Mouse (Mus musculus) hindbrain, embryonic 13.5 days (tissue): Measurements from ENCODE around the gene Pop7. TPM values are rescaled to one million over a fixed set of nuclear protein-coding genes. Genes with fewer than 3 reads are reported as not detected.

Experiments used
- ATAC-seq: fragments of 200-750 bp; cut with Nextera tagmentation; 2 replicates; pipeline ENCODE4 v1.8.0; 2017; ENCODE audit warnings: moderate TSS enrichment; ENCODE audit not compliant: low FRiP score
- H3K27ac ChIP-seq: fragments of 300-500 bp; sonication (generic); 2 replicates; pipeline ENCODE4 v1.5.1; 2015; ENCODE audit warnings: inconsistent platforms, mild to moderate bottlenecking, moderate library complexity
- H3K27me3 ChIP-seq: fragments of 300-500 bp; sonication (generic); 2 replicates; pipeline ENCODE4 v1.6.1; 2015; ENCODE audit warnings: mild to moderate bottlenecking, inconsistent platforms
- H3K36me3 ChIP-seq: fragments of 300-500 bp; sonication (generic); 2 replicates; pipeline ENCODE4 v1.6.1; 2015; ENCODE audit warnings: mild to moderate bottlenecking, inconsistent platforms
- H3K4me1 ChIP-seq: fragments of 300-500 bp; sonication (generic); replicated peaks from 2 replicates; pipeline ENCODE4 v1.6.1; 2015; ENCODE audit warnings: inconsistent platforms
- H3K4me2 ChIP-seq: fragments of 300-500 bp; sonication (generic); 2 replicates; pipeline ENCODE4 v1.6.1; 2015; ENCODE audit warnings: inconsistent platforms, mild to moderate bottlenecking, moderate library complexity
- H3K4me3 ChIP-seq: fragments of 300-500 bp; sonication (generic); 2 replicates; pipeline ENCODE4 v1.5.1; 2015; ENCODE audit warnings: mild to moderate bottlenecking, inconsistent platforms
- H3K9ac ChIP-seq: fragments of 300-500 bp; sonication (generic); 2 replicates; pipeline ENCODE4 v1.6.1; 2015; ENCODE audit warnings: mild to moderate bottlenecking, inconsistent platforms
- H3K9me3 ChIP-seq: fragments of 300-500 bp; sonication (generic); 2 replicates; pipeline ENCODE4 v1.6.1; 2016; ENCODE audit warnings: inconsistent platforms
- WGBS: fragments of 180-500 bp; shearing (Covaris S2); methylation state at CpG from one replicate; pipeline ENCODE4 v1.1.7; 2015; 5-methylcytosine and 5-hydroxymethylcytosine counted together
- microRNA-seq: library from miRNA; unstranded; fragments of <30 nt; microRNA quantifications from one replicate; pipeline ENCODE4, GENCODE M21; 2016
- polyA plus RNA-seq: library from polyadenylated mRNA; unstranded; fragments of >200 nt; fragmentation: Nextera tagmentation; extraction: Ambion mirVana; gene quantifications from 2 replicates; pipeline ENCODE4 v1.2.1, GENCODE M21; 2015

Pop7 gene
- polyA plus RNA-seq, 1 experiment from 2014 or later = 82.2 TPM

GRCm38 (mm10) chr5:137481138-137481537, 21.2 kb downstream of the Pop7 start:
- Histone ChIP-seq H3K9me3 (no peaks in the 10 kb centered on the region), H3K4me1 (peaks cover 13% of the 10 kb centered on the region), H3K27ac (no peak overlapping the region), H3K4me2 (no peak overlapping the region), H3K9ac (no peak overlapping the region), H3K4me3 (no peak overlapping the region), H3K27me3 (peaks cover 20% of the 10 kb centered on the region; the same call in 1 of the 2 replicates), H3K36me3 (no peaks in the 10 kb centered on the region)
- no peak for ATAC-seq

- Histone ChIP-seq H3K36me3 (no peaks in the 10 kb centered on the region), H3K4me1 (0 out of 2 replicates have a peak, but pooled peaks cover 3% of the 10 kb centered on the region), H3K27me3 (peaks cover 3% of the 10 kb centered on the region; the same call in 1 of the 2 replicates), H3K27ac (no peak within 1 kb of the TSS), H3K9me3 (no peaks in the 10 kb centered on the region), H3K4me3 (no peak within 1 kb of the TSS), H3K4me2 (no peak within 1 kb of the TSS), H3K9ac (no peak within 1 kb of the TSS)
- 84% methylated on average over 5 of the region's 5 CpGs for whole genome bisulfite sequencing
- ATAC-seq = no peak
These were observed 25.4 kb downstream of the Pop7 start, which contains the start of gene Zan for GRCm38 (mm10) chr5:137476964-137477363. Zan (minus strand) TSS chr5:137477064.

GRCm38 (mm10) chr5:137474351-137474750, 28.0 kb downstream of the Pop7 start:
- no peak for ATAC-seq
- Histone ChIP-seq H3K36me3 (no peaks in the 10 kb centered on the region), H3K27ac (no peak overlapping the region), H3K27me3 (no peaks in the 10 kb centered on the region), H3K9ac (no peak overlapping the region), H3K4me2 (no peak overlapping the region), H3K4me3 (no peak overlapping the region), H3K4me1 (no peaks in the 10 kb centered on the region), H3K9me3 (no peaks in the 10 kb centered on the region)
- WGBS = 18% methylated on average over 2 of the region's 2 CpGs

GRCm38 (mm10) chr5:137472252-137472904, 29.9 kb downstream of the Pop7 start:
- Histone ChIP-seq H3K9ac (no peak overlapping the region), H3K27me3 (no peaks in the 10 kb centered on the region), H3K4me1 (no peaks in the 10 kb centered on the region), H3K36me3 (no peaks in the 10 kb centered on the region), H3K4me3 (no peak overlapping the region), H3K4me2 (no peak overlapping the region), H3K9me3 (no peaks in the 10 kb centered on the region), H3K27ac (no peak overlapping the region)
- no peak for ATAC-seq
- WGBS = 70% methylated on average over 5 of the region's 5 CpGs

GRCm38 (mm10) chr5:137466946-137467345, 35.4 kb downstream of the Pop7 start:
- H3K36me3 ChIP-seq = no peaks in the 10 kb centered on the region
- no peak overlapping the region for H3K4me3 ChIP-seq
- ATAC-seq = no peak
- no peak overlapping the region for H3K4me2 ChIP-seq
- no peaks in the 10 kb centered on the region for H3K9me3 ChIP-seq
- 91% methylated on average over 6 of the region's 6 CpGs for WGBS
- H3K4me1 ChIP-seq = no peaks in the 10 kb centered on the region
- H3K27ac ChIP-seq = no peak overlapping the region
- no peak overlapping the region for H3K9ac ChIP-seq
- H3K27me3 ChIP-seq = no peaks in the 10 kb centered on the region

GRCm38 (mm10) chr5:137465049-137465448, 37.3 kb downstream of the Pop7 start:
- Histone ChIP-seq H3K36me3 (no peaks in the 10 kb centered on the region), H3K4me3 (no peak overlapping the region), H3K27me3 (no peaks in the 10 kb centered on the region), H3K9me3 (no peaks in the 10 kb centered on the region), H3K4me1 (no peaks in the 10 kb centered on the region), H3K4me2 (no peak overlapping the region), H3K9ac (no peak overlapping the region), H3K27ac (no peak overlapping the region)
- WGBS = 41% methylated on average over 3 of the region's 3 CpGs
- no peak for ATAC-seq

GRCm38 (mm10) chr5:137455866-137456591, 46.3 kb downstream of the Pop7 start:
- no peak overlapping the region for H3K9ac ChIP-seq
- no peak overlapping the region for H3K4me3 ChIP-seq
- H3K9me3 ChIP-seq = no peaks in the 10 kb centered on the region
- WGBS = 62% methylated on average over 7 of the region's 7 CpGs
- H3K27me3 ChIP-seq = no peaks in the 10 kb centered on the region
- H3K4me2 ChIP-seq = no peak overlapping the region
- no peaks in the 10 kb centered on the region for H3K36me3 ChIP-seq
- H3K4me1 ChIP-seq = no peaks in the 10 kb centered on the region
- no peak for ATAC-seq
- H3K27ac ChIP-seq = no peak overlapping the region

GRCm38 (mm10) chr5:137455206-137455605, 47.1 kb downstream of the Pop7 start:
- Histone ChIP-seq H3K9ac (no peak overlapping the region), H3K9me3 (no peaks in the 10 kb centered on the region), H3K27ac (no peak overlapping the region), H3K4me2 (no peak overlapping the region), H3K4me1 (no peaks in the 10 kb centered on the region), H3K4me3 (no peak overlapping the region), H3K36me3 (no peaks in the 10 kb centered on the region), H3K27me3 (no peaks in the 10 kb centered on the region)
- ATAC-seq = no peak
- WGBS = 90% methylated on average over 6 of the region's 6 CpGs

Small RNAs within 50 kb of the gene (microRNA-seq; reads per million reads assigned to microRNA genes)
- gene Mir6418 = 1.6 reads per million

Other genes with a start within 250 kb of the Pop7 start
- gene Ache, start 215.0 kb downstream of the Pop7 start, polyA plus RNA-seq = 22.2 and 23.8 TPM in 2 replicates
- gene Ufsp1, start 207.9 kb downstream of the Pop7 start, polyA plus RNA-seq = 12.9 and 14.1 TPM in 2 replicates
- 105 and 113 TPM in 2 replicates for gene Srrt, start 194.8 kb downstream of the Pop7 start, polyA plus RNA-seq
- 19.2 and 20.0 TPM in 2 replicates for gene Trip6, start 188.1 kb downstream of the Pop7 start, polyA plus RNA-seq
- 25.8 and 27.4 TPM in 2 replicates for gene Slc12a9, start 168.9 kb downstream of the Pop7 start, polyA plus RNA-seq
- gene Ephb4, start 152.4 kb downstream of the Pop7 start, polyA plus RNA-seq = 9.2 and 9.4 TPM in 2 replicates
- 0.06 and 0.08 TPM in 2 replicates for gene Zan, start 25.5 kb downstream of the Pop7 start, polyA plus RNA-seq
- gene Gigyf1, start 16.0 kb upstream of the Pop7 start, polyA plus RNA-seq = 17.9 and 19.5 TPM in 2 replicates
- gene Epo, start 30.7 kb upstream of the Pop7 start, polyA plus RNA-seq = not detected in 2 replicates
- 529 and 536 TPM in 2 replicates for gene Gnb2, start 31.0 kb upstream of the Pop7 start, polyA plus RNA-seq
- gene Actl6b, start 51.0 kb upstream of the Pop7 start, polyA plus RNA-seq = 256 and 271 TPM in 2 replicates
- gene Tfr2, start 67.3 kb upstream of the Pop7 start, polyA plus RNA-seq = 3.4 and 3.8 TPM in 2 replicates
- 49.1 and 49.6 TPM in 2 replicates for gene Mospd3, start 98.5 kb upstream of the Pop7 start, polyA plus RNA-seq
- 22.8 and 26.4 TPM in 2 replicates for gene Pcolce, start 111.3 kb upstream of the Pop7 start, polyA plus RNA-seq
- 0.17 and 0.21 TPM in 2 replicates for gene Fbxo24, start 126.5 kb upstream of the Pop7 start, polyA plus RNA-seq
- gene Lrch4, start 126.6 kb upstream of the Pop7 start, polyA plus RNA-seq = 19.9 and 23.4 TPM in 2 replicates
- gene Gm20605, start 126.7 kb upstream of the Pop7 start, polyA plus RNA-seq = 7.9 and 8.9 TPM in 2 replicates
- 4.8 and 5.2 TPM in 2 replicates for gene Sap25, start 138.8 kb upstream of the Pop7 start, polyA plus RNA-seq
- gene Irs3, start 143.2 kb upstream of the Pop7 start, polyA plus RNA-seq = 0.09 and 0.16 TPM in 2 replicates
- 15.6 and 16.4 TPM in 2 replicates for gene Agfg2, start 182.2 kb upstream of the Pop7 start, polyA plus RNA-seq
- 32.9 and 34.1 TPM in 2 replicates for gene Nyap1, start 239.1 kb upstream of the Pop7 start, polyA plus RNA-seq
- 61.1 and 62.5 TPM in 2 replicates for gene Tsc22d4, start 243.2 kb upstream of the Pop7 start, polyA plus RNA-seq